Mouse (Mus musculus): ENCODE measurements at regions not wholly inside any gene's neighbourhood (a gene's known extent, or its start where the extent isn't known, plus 50 kb on each side); places are given as distances from the start of the nearest gene placed in this dataset.

DNA sequence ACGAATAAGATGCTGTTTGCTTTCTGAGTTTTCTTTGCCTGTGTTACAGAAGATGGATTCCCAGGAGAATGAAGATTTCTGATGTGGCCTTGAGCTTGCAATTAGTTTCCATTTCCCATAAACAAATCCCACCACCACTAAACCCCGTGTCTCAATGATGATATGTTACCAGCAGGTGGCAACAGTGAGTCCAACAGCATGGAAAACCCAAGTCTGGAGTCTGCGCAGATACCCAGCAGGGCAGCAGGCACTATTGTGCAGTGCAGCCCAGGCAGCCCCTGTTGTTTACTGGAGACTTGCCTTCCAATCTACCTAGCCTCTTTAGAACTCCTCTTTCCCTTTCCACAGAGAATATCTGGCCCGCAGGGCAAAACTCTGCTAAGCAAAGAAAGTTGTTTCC lies 62.7 kb downstream of the Bmp2 start:
- Histone ChIP-seq H3K4me1 (ENCODE audit: insufficient read depth) (no peaks in the 10 kb centered on the region), H3K27me3 (ENCODE audit: insufficient read depth, low read length) (peaks cover 22% of the 10 kb centered on the region), H3K36me3 (replicated peaks; ENCODE audit: insufficient read depth, low read length) (no peaks in the 10 kb centered on the region), H3K27ac (ENCODE audit: low read depth) (no peak overlapping the region), H3K9ac (replicated peaks) (no peak overlapping the region), H3K4me3 (ENCODE audit: low read depth, low read length) (no peak overlapping the region), H3K4me2 (ENCODE audit: low read depth, low read length) (no peak overlapping the region), H3K9me3 (ENCODE audit: low read length) (no peaks in the 10 kb centered on the region)
- ATAC-seq: no peak
- peak; percentile 43 for DNase-seq
- TF ChIP-seq CTCF (IDR thresholded peaks at IDR 0.05; ENCODE audit: low read depth) (peak; percentile 82), EP300 (IDR thresholded peaks at IDR 0.05; ENCODE audit: low read depth) (no peak)
- 23% methylated on average over 4 of the region's 4 CpGs for WGBS (ENCODE audit: insufficient replicate concordance)

DNA sequence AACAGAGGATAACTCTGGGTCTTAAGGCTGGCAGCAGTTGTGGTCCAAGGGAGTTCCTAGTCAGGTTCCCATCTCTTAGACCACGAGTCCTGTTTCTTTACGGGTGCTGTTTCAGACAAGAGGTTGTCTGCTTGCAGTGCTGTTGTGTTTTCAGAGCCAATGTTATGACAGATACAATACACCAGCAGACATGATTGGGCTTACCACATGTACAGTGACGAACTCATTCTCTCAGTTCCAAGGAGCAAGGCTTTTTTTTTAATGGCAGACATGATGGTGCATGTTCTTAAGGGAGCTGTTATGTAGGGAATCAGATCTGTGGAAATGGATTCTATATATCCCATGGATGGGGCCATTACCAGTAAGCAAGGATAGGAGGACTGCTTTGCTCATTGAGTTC lies 63.3 kb downstream of the Bmp2 start:
- TF ChIP-seq CTCF (IDR thresholded peaks at IDR 0.05; ENCODE audit: low read depth): no peak
- TF ChIP-seq EP300 (IDR thresholded peaks at IDR 0.05; ENCODE audit: low read depth): no peak
- H3K4me2 ChIP-seq (ENCODE audit: low read depth, low read length): no peak overlapping the region
- WGBS (ENCODE audit: insufficient replicate concordance): 55% methylated on average over 3 of the region's 3 CpGs
- H3K9me3 ChIP-seq (ENCODE audit: low read length): no peaks in the 10 kb centered on the region
- H3K4me1 ChIP-seq (ENCODE audit: insufficient read depth): no peaks in the 10 kb centered on the region
- no peak overlapping the region for H3K27ac ChIP-seq (ENCODE audit: low read depth)
- H3K4me3 ChIP-seq (ENCODE audit: low read depth, low read length): no peak overlapping the region
- ATAC-seq: no peak
- no peak overlapping the region for H3K9ac ChIP-seq (replicated peaks)
- H3K36me3 ChIP-seq (replicated peaks; ENCODE audit: insufficient read depth, low read length): no peaks in the 10 kb centered on the region
- DNase-seq: no peak
- H3K27me3 ChIP-seq (ENCODE audit: insufficient read depth, low read length): peaks cover 23% of the 10 kb centered on the region

DNA sequence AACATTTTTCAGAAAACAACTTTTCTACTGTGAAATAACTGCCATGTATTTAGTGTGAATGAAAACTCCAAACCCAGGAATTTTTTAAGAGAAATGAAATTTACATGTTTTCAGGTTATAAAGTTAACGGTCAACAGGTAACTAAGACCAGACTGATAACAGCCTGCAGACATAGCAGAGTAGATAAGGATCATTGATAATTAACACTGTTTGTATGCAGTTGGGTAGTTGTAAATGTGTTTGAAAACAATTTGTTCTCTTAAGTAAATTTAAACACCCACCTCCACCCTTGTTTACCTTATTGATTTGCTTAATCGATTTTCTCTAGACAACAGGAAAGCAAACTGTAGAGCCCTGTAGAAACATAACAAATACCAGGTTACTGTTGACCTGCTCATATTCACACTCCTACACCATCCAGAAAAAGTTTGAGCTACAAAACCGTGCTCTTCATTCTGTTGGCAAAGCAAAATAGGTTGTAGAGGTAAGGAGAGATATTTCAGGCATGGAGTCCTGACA lies 65.4 kb downstream of the Bmp2 start:
- Histone ChIP-seq H3K27me3 (ENCODE audit: insufficient read depth, low read length) (peaks cover 29% of the 10 kb centered on the region), H3K27ac (ENCODE audit: low read depth) (no peak overlapping the region), H3K4me1 (ENCODE audit: insufficient read depth) (no peaks in the 10 kb centered on the region), H3K36me3 (replicated peaks; ENCODE audit: insufficient read depth, low read length) (no peaks in the 10 kb centered on the region), H3K9ac (replicated peaks) (no peak overlapping the region), H3K4me3 (ENCODE audit: low read depth, low read length) (no peak overlapping the region), H3K9me3 (ENCODE audit: low read length) (no peaks in the 10 kb centered on the region), H3K4me2 (ENCODE audit: low read depth, low read length) (no peak overlapping the region)
- peak; percentile 42; the same call in 1 of the 2 replicates for TF ChIP-seq EP300 (IDR thresholded peaks at IDR 0.05; ENCODE audit: low read depth)
- TF ChIP-seq CTCF (IDR thresholded peaks at IDR 0.05; ENCODE audit: low read depth): no peak
- DNase-seq (no peak), ATAC-seq (peak; percentile 76)
- 41% methylated on average over 3 of the region's 3 CpGs for WGBS (ENCODE audit: insufficient replicate concordance)

DNA sequence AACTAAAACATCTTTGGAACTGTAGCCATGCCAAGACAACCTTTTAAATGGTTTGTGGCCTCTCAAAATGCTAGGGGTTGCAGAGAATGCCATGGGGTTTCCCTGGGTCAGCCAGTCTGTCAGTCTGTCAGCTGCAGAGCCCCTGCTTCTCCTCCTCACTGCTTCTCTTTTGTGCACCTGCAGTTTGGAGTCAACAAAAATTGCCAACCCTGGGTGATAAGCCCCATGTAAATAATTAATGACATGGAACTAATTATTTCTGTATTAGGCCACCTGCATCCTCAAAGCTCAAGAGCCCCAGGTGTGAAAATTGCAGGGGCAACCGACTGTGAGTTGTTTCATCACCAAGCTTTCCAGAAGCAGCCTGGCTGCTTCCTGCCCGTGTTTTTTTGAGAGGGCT lies 70.6 kb downstream of the Bmp2 start:
- no peak overlapping the region for H3K27ac ChIP-seq (ENCODE audit: low read depth)
- 30% methylated on average over 2 of the region's 2 CpGs for WGBS (ENCODE audit: insufficient replicate concordance)
- H3K4me3 ChIP-seq (ENCODE audit: low read depth, low read length): no peak overlapping the region
- H3K4me1 ChIP-seq (ENCODE audit: insufficient read depth): no peaks in the 10 kb centered on the region
- no peaks in the 10 kb centered on the region for H3K9me3 ChIP-seq (ENCODE audit: low read length)
- H3K27me3 ChIP-seq (ENCODE audit: insufficient read depth, low read length): peaks cover 38% of the 10 kb centered on the region
- H3K9ac ChIP-seq (replicated peaks): no peak overlapping the region
- ATAC-seq: no peak
- H3K36me3 ChIP-seq (replicated peaks; ENCODE audit: insufficient read depth, low read length): no peaks in the 10 kb centered on the region
- no peak for TF ChIP-seq EP300 (IDR thresholded peaks at IDR 0.05; ENCODE audit: low read depth)
- TF ChIP-seq CTCF (IDR thresholded peaks at IDR 0.05; ENCODE audit: low read depth): no peak
- H3K4me2 ChIP-seq (ENCODE audit: low read depth, low read length): no peak overlapping the region
- no peak for DNase-seq

DNA sequence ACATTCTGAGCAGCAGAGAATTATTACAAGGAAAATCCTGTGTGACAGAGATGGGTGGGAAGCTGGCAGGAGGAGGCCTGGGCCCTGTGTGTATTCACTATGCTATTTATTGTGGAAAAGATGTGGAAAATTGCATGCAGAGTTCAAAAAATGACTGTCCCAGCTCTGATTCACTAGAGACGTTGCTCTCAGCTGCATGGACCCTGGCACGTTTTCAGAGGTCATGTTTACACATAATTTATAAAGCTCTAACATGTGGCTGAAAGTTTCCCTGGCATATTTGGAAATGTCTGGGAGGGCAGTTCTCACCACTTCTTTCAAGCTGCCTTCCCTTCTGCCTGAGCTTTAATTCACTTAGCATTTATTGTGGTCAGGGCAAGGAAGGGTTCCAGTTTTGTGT lies 73.6 kb downstream of the Bmp2 start:
- TF ChIP-seq CTCF (IDR thresholded peaks at IDR 0.05; ENCODE audit: low read depth) (no peak), EP300 (IDR thresholded peaks at IDR 0.05; ENCODE audit: low read depth) (no peak)
- H3K4me1 ChIP-seq (ENCODE audit: insufficient read depth): no peaks in the 10 kb centered on the region
- H3K27me3 ChIP-seq (ENCODE audit: insufficient read depth, low read length): peaks cover 39% of the 10 kb centered on the region
- H3K36me3 ChIP-seq (replicated peaks; ENCODE audit: insufficient read depth, low read length): no peaks in the 10 kb centered on the region
- H3K27ac ChIP-seq (ENCODE audit: low read depth): no peak overlapping the region
- no peaks in the 10 kb centered on the region for H3K9me3 ChIP-seq (ENCODE audit: low read length)
- no peak overlapping the region for H3K4me3 ChIP-seq (ENCODE audit: low read depth, low read length)
- DNase-seq: no peak
- H3K4me2 ChIP-seq (ENCODE audit: low read depth, low read length): no peak overlapping the region
- no peak overlapping the region for H3K9ac ChIP-seq (replicated peaks)
- WGBS (ENCODE audit: insufficient replicate concordance): 60% methylated on average over 2 of the region's 2 CpGs
- no peak for ATAC-seq

DNA sequence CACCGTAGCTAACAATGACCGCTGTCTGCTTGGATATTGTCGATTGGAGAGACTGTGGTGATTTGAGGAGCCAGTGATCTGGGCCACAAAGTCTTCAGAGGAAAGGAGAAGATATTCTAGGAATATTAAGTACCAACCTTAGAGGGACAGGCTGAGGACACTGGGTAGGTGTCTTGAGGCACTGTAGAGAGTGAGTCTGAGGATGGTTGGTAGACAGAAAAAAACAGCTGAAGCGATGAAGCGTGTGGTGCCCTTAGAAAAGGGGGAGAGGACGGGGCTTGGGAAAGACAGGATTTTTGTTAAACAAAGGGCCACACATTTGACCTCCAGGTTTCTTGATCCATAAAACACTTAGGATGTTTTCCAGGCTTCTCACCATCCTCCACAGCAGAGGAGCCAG lies 76.9 kb downstream of the Bmp2 start:
- ATAC-seq: no peak
- 75% methylated on average over 6 of the region's 6 CpGs for WGBS (ENCODE audit: insufficient replicate concordance)

DNA sequence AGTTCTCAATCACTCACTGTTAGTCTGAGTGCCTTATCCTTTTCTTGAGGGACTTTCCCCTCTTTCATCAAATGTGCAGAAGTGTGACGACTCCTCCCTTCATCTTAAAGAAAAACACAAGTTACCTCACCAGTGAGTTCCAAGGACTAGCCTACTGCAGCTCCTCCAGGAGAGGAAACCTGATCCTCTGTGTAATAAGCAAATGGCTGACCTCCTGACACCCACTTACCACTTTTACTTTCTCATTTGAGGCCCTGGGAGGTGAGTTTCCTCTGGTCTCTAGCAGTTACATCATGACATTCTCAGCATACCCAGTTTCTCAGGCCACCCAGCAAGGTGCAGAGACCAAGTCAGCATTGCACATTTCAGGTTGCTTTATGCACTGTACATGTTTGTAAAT lies 83.5 kb downstream of the Bmp2 start:
- TF ChIP-seq EP300 (IDR thresholded peaks at IDR 0.05; ENCODE audit: low read depth): no peak
- no peak for TF ChIP-seq CTCF (IDR thresholded peaks at IDR 0.05; ENCODE audit: low read depth)
- DNase-seq (no peak), ATAC-seq (no peak)
- no peaks in the 10 kb centered on the region for H3K36me3 ChIP-seq (replicated peaks; ENCODE audit: insufficient read depth, low read length)
- H3K27me3 ChIP-seq (ENCODE audit: insufficient read depth, low read length): peaks cover 15% of the 10 kb centered on the region; the same call in 1 of the 2 replicates
- no peak overlapping the region for H3K9ac ChIP-seq (replicated peaks)
- no peak overlapping the region for H3K27ac ChIP-seq (ENCODE audit: low read depth)
- H3K9me3 ChIP-seq (ENCODE audit: low read length): no peaks in the 10 kb centered on the region
- WGBS (ENCODE audit: insufficient replicate concordance): 33% methylated on average over 1 of the region's 1 CpGs
- no peaks in the 10 kb centered on the region for H3K4me1 ChIP-seq (ENCODE audit: insufficient read depth)
- no peak overlapping the region for H3K4me2 ChIP-seq (ENCODE audit: low read depth, low read length)
- no peak overlapping the region for H3K4me3 ChIP-seq (ENCODE audit: low read depth, low read length)

More for the DNA sequence above, 76.9 kb downstream of the Bmp2 start:
- no peaks in the 10 kb centered on the region for H3K36me3 ChIP-seq (replicated peaks; ENCODE audit: insufficient read depth, low read length)
- H3K4me2 ChIP-seq (ENCODE audit: low read depth, low read length): no peak overlapping the region
- no peak overlapping the region for H3K9ac ChIP-seq (replicated peaks)
- no peak overlapping the region for H3K4me3 ChIP-seq (ENCODE audit: low read depth, low read length)
- no peak for DNase-seq
- TF ChIP-seq EP300 (IDR thresholded peaks at IDR 0.05; ENCODE audit: low read depth): no peak
- no peak for TF ChIP-seq CTCF (IDR thresholded peaks at IDR 0.05; ENCODE audit: low read depth)
- H3K27me3 ChIP-seq (ENCODE audit: insufficient read depth, low read length): peaks cover 31% of the 10 kb centered on the region; the same call in 1 of the 2 replicates
- no peak overlapping the region for H3K27ac ChIP-seq (ENCODE audit: low read depth)
- no peaks in the 10 kb centered on the region for H3K9me3 ChIP-seq (ENCODE audit: low read length)
- no peaks in the 10 kb centered on the region for H3K4me1 ChIP-seq (ENCODE audit: insufficient read depth)
